Mouse (Mus musculus) ES-Bruce4 (cell line): ENCODE data around the gene Tbp.

Source experiments
- CTCF ChIP-seq: IDR thresholded peaks from one replicate; pipeline ENCODE4 v1.8.1; 2011; ENCODE audit warnings: low read depth, low read length
- POLR2A ChIP-seq: IDR thresholded peaks from one replicate; pipeline ENCODE4 v1.8.1; 2011; ENCODE audit warnings: low read length; ENCODE audit not compliant: insufficient read depth

- no peak for TF ChIP-seq CTCF
- no peak for TF ChIP-seq POLR2A
Observed at GRCm38 (mm10) chr17:15518186-15518585, 18.5 kb downstream of the Tbp start.
